Mouse (Mus musculus): ENCODE measurements around the gene Defb26.

DNA sequence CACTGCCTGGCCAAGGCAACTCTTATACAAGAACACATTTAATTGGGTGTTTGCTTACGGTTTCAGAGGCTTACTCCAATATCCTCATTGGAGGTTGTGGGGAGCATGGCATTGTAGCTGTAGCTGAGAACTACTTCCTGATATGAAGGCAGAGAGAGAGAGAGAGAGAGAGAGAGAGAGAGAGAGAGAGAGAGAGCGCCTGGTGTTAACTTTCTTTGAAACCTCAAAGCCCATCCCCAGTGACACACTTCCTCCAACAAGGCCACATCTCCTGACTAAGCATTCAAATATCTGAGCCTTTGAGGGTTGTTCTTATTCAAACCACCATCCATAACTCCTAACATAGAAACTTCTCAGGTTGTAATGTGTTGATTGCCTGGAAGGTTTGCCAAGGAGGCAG lies 7.5 kb downstream of the Defb26 start:
- TF ChIP-seq CTCF (conservative IDR thresholded peaks at IDR 0.05; ENCODE audit: low read length) (no peak), NANOG (IDR thresholded peaks at IDR 0.05; ENCODE audit: borderline replicate concordance, low read length) (no peak), POU5F1 (IDR thresholded peaks at IDR 0.05; ENCODE audit: borderline replicate concordance, low read length) (no peak)

All from E14TG2a.4 (cell line).